Mouse (Mus musculus) embryonic facial prominence, embryonic 14.5 days (tissue): Measurements from ENCODE around the gene Atp6v1g3. TPM values are rescaled to one million over a fixed set of nuclear protein-coding genes. Genes with fewer than 3 reads are reported as not detected.

Source experiments
- ATAC-seq: fragments of 200-750 bp; cut with Nextera tagmentation; 2 replicates; pipeline ENCODE4 v1.8.0; 2017; ENCODE audit warnings: low read depth, moderate number of reproducible peaks, moderate TSS enrichment
- DNase-seq: peaks from one replicate; pipeline ENCODE4 v3.0.0-alpha.2; 2015; ENCODE audit warnings: low spot score
- H3K27ac ChIP-seq: fragments of 300-500 bp; sonication (generic); replicated peaks from 2 replicates; pipeline ENCODE4 v1.5.1; 2014; ENCODE audit warnings: low read depth, mild to moderate bottlenecking, low read length, moderate library complexity
- H3K27me3 ChIP-seq: fragments of 300-500 bp; sonication (generic); replicated peaks from 2 replicates; pipeline ENCODE4 v1.6.1; 2014; ENCODE audit warnings: low read length; ENCODE audit not compliant: control insufficient read depth, insufficient read depth
- H3K36me3 ChIP-seq: fragments of 300-500 bp; sonication (generic); 2 replicates; pipeline ENCODE4 v1.6.1; 2014; ENCODE audit warnings: low read length, mixed read lengths; ENCODE audit not compliant: control insufficient read depth, insufficient read depth
- H3K4me1 ChIP-seq: fragments of 300-500 bp; sonication (generic); 2 replicates; pipeline ENCODE4 v1.6.1; 2014; ENCODE audit warnings: antibody characterized with exemption, low read length; ENCODE audit not compliant: control insufficient read depth, insufficient read depth
- H3K4me2 ChIP-seq: fragments of 300-500 bp; sonication (generic); 2 replicates; pipeline ENCODE4 v1.6.1; 2014; ENCODE audit warnings: low read depth, mild to moderate bottlenecking, low read length, moderate library complexity, mixed read lengths
- H3K4me3 ChIP-seq: fragments of 300-500 bp; sonication (generic); 2 replicates; pipeline ENCODE4 v1.5.1; 2014; ENCODE audit warnings: low read depth, mild to moderate bottlenecking, low read length
- H3K9ac ChIP-seq: fragments of 300-500 bp; sonication (generic); 2 replicates; pipeline ENCODE4 v1.6.1; 2014; ENCODE audit warnings: low read depth, mild to moderate bottlenecking, low read length, moderate library complexity, mixed read lengths
- H3K9me3 ChIP-seq: fragments of 300-500 bp; sonication (generic); 2 replicates; pipeline ENCODE4 v1.6.1; 2016; ENCODE audit warnings: low read length; ENCODE audit not compliant: control insufficient read depth
- WGBS: fragments of 180-500 bp; shearing (Covaris S2); extraction: QIAGEN DNeasy Blood & Tissue Kit; methylation state at CpG from one replicate; pipeline ENCODE4 v1.1.7; 2014; 5-methylcytosine and 5-hydroxymethylcytosine counted together
- polyA plus RNA-seq: library from polyadenylated mRNA; unstranded; fragments of >200 nt; fragmentation: Nextera tagmentation; extraction: Ambion mirVana; gene quantifications from 2 replicates; pipeline ENCODE4 v1.2.1, GENCODE M21; 2014

Atp6v1g3 gene
- 0.17 and 0.35 TPM in 2 replicates for polyA plus RNA-seq

DNA sequence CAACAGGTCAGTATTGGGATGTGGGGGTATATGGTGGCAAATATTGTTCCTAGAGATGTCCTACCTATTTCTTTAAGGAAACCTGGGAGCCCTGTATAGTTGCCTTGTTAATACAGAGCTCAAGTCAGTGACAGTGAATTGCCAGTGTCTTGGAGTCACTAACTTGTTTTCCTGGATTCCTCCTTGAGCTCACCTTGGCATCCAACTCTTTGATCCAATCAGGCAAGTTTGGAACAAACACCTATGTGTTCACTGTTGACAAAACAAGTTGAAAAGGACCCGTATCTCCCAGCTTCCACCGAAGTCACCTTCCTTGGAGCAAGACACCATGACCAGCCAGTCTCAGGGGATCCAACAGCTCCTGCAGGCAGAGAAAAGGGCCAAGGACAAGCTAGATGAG lies at the start of gene Atp6v1g3:
Gene Atp6v1g3, plus strand, starts transcription at position 301 of the 400 bp plus-strand sequence.
- Histone ChIP-seq H3K27ac (no peak within 1 kb of the TSS), H3K27me3 (no peaks in the 10 kb centered on the region), H3K4me1 (no peaks in the 10 kb centered on the region), H3K9me3 (no peaks in the 10 kb centered on the region), H3K36me3 (no peaks in the 10 kb centered on the region), H3K4me2 (no peak within 1 kb of the TSS), H3K4me3 (no peak within 1 kb of the TSS), H3K9ac (no peak within 1 kb of the TSS)
- DNase-seq (no peak), ATAC-seq (no peak)
- WGBS = 82% methylated on average over 2 of the region's 2 CpGs

DNA sequence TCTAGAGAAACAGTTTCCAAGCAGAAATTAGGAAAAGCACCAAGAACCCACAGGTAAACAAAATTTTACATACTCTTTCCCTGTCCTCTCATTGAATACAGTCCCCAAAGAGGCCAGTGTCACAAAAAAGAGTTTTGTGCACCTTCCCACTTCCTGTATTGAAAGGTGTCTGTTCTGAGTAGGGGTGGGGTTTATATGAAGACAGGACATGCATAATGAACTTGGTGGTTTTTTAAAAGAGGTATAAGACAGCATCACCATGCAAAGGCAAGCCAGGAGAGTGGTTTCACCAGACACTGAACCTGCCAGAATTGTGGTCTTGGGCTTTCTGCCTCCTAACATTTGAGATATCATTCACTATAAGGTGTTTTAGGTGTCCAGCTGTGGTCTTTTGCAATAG lies 40.5 kb upstream of the Atp6v1g3 start:
- Histone ChIP-seq H3K27me3 (no peaks in the 10 kb centered on the region), H3K27ac (no peak overlapping the region), H3K4me2 (no peak overlapping the region), H3K9ac (no peak overlapping the region), H3K4me1 (no peaks in the 10 kb centered on the region), H3K36me3 (no peaks in the 10 kb centered on the region), H3K4me3 (no peak overlapping the region), H3K9me3 (peaks cover 8% of the 10 kb centered on the region; the same call in 1 of the 2 replicates)
- DNase-seq (no peak), ATAC-seq (no peak)

DNA sequence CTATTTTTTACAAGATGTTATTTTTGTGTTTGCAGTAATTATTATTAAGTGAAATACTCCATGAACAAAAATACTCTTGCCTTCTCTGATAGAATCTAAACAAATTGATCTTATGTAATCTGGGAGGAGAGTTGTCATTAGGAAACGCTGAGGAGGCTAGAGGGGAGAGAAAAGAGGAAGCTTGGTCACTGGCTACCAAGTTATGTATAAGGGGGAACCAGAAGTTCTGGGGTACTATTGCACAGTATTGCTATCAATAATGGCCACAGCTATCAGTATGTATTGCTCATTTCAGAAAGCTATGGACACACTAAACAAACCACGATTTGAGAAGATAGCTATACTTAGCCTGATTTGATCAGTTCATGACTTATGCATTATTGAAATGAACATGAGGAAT lies 36.3 kb upstream of the Atp6v1g3 start:
- H3K36me3 ChIP-seq = no peaks in the 10 kb centered on the region

DNA sequence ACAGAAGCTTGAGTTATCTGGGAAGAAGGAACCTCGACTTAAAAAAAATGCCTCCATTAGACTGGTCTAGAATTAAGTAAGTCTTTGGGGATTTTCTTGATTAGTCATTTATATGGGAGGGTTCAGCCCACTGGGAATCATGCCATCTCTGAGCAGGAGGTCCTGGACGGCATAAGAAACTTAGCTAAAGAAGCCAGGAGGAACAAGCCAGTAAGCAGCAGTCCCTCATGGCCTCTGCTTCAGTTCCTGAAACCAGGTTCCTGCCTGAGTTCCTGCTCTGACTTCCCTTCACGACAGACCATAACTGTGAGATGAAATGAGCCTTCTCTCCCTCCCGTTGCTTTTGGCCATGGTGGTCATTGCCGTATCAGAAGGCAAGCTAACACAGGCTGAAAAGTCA lies 29.6 kb upstream of the Atp6v1g3 start:
- peaks cover 7% of the 10 kb centered on the region; the same call in 1 of the 2 replicates for H3K4me1 ChIP-seq
- H3K9me3 ChIP-seq = no peaks in the 10 kb centered on the region
- no peak overlapping the region for H3K4me2 ChIP-seq
- 40% methylated on average over 5 of the region's 5 CpGs for WGBS
- no peak; the same call in 1 of the 2 replicates for ATAC-seq
- no peaks in the 10 kb centered on the region for H3K27me3 ChIP-seq
- H3K4me3 ChIP-seq = no peak overlapping the region
- no peak overlapping the region for H3K9ac ChIP-seq
- peak; percentile 34 for DNase-seq
- H3K36me3 ChIP-seq = no peaks in the 10 kb centered on the region
- no peak overlapping the region for H3K27ac ChIP-seq

More for the DNA sequence above, 36.3 kb upstream of the Atp6v1g3 start:
- Histone ChIP-seq H3K9me3 (0 out of 2 replicates have a peak, but pooled peaks cover 5% of the 10 kb centered on the region), H3K9ac (no peak overlapping the region), H3K4me3 (no peak overlapping the region), H3K27ac (no peak overlapping the region), H3K4me2 (no peak overlapping the region), H3K4me1 (no peaks in the 10 kb centered on the region), H3K27me3 (no peaks in the 10 kb centered on the region)
- DNase-seq (no peak), ATAC-seq (no peak)
- 93% methylated on average over 2 of the region's 2 CpGs for WGBS

GRCm38 (mm10) chr1:138244485-138244884 lies 29.1 kb upstream of the Atp6v1g3 start:
- peak; percentile 89 for DNase-seq
- Histone ChIP-seq H3K27me3 (no peaks in the 10 kb centered on the region), H3K4me1 (peaks cover 7% of the 10 kb centered on the region; the same call in 1 of the 2 replicates), H3K9me3 (no peaks in the 10 kb centered on the region), H3K27ac (peak overlapping the region; percentile 23; the same call in 1 of the 2 replicates), H3K4me3 (no peak overlapping the region), H3K36me3 (no peaks in the 10 kb centered on the region), H3K9ac (no peak overlapping the region), H3K4me2 (peak overlapping the region; percentile 28; the same call in 1 of the 2 replicates)
- WGBS = 28% methylated on average over 7 of the region's 7 CpGs
- ATAC-seq = no peak

DNA sequence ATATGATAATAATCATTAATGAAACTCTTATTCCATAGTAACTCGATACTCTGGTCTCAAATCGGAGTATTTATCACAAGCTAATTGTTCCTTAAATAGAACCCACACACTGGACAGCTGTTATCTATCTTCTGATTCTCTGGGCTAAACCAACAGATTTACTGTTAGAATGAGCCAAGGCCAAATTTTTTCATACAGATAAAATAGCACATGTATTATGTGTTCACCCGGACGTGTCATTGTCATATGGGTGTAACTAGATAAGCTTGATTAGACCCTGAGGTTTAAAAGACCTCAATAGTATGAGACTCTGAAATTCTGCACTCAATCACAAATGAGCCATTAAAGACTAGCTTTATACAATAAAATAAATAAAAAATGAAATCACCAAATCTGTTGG lies 28.4 kb upstream of the Atp6v1g3 start:
- 0 out of 2 replicates have a peak, but pooled peaks have one; percentile 14 for ATAC-seq
- 42% methylated on average over 4 of the region's 4 CpGs for WGBS
- H3K4me1 ChIP-seq = peaks cover 7% of the 10 kb centered on the region; the same call in 1 of the 2 replicates

GRCm38 (mm10) chr1:138245533-138245932 lies 28.0 kb upstream of the Atp6v1g3 start:
- Histone ChIP-seq H3K27ac (no peak overlapping the region), H3K4me2 (no peak overlapping the region), H3K4me3 (no peak overlapping the region), H3K9me3 (no peaks in the 10 kb centered on the region), H3K36me3 (no peaks in the 10 kb centered on the region), H3K9ac (no peak overlapping the region), H3K27me3 (no peaks in the 10 kb centered on the region), H3K4me1 (peaks cover 7% of the 10 kb centered on the region; the same call in 1 of the 2 replicates)
- WGBS = 66% methylated on average over 3 of the region's 3 CpGs
- DNase-seq (peak; percentile 67), ATAC-seq (peak; percentile 27; the same call in 1 of the 2 replicates)

More for the DNA sequence above, 28.4 kb upstream of the Atp6v1g3 start:
- H3K4me2 ChIP-seq = peak overlapping the region; percentile 28; the same call in 1 of the 2 replicates
- H3K9me3 ChIP-seq = no peaks in the 10 kb centered on the region
- H3K36me3 ChIP-seq = no peaks in the 10 kb centered on the region
- no peaks in the 10 kb centered on the region for H3K27me3 ChIP-seq
- no peak overlapping the region for H3K4me3 ChIP-seq
- H3K27ac ChIP-seq = peak overlapping the region; percentile 23; the same call in 1 of the 2 replicates
- peak; percentile 50 for DNase-seq
- no peak overlapping the region for H3K9ac ChIP-seq

GRCm38 (mm10) chr1:138246438-138247164 lies 26.9 kb upstream of the Atp6v1g3 start:
- Histone ChIP-seq H3K9me3 (no peaks in the 10 kb centered on the region), H3K4me2 (no peak overlapping the region), H3K4me1 (peaks cover 7% of the 10 kb centered on the region; the same call in 1 of the 2 replicates), H3K27ac (no peak overlapping the region), H3K27me3 (no peaks in the 10 kb centered on the region), H3K9ac (no peak overlapping the region), H3K36me3 (no peaks in the 10 kb centered on the region), H3K4me3 (no peak overlapping the region)
- 63% methylated on average over 7 of the region's 7 CpGs for WGBS
- DNase-seq (peak; percentile 61), ATAC-seq (peak; percentile 83)
